Mouse (Mus musculus): Measurements from ENCODE around the gene Mef2d. TPM values are rescaled to one million over a fixed set of nuclear protein-coding genes. Genes with fewer than 3 reads are reported as not detected.
A peak's percentile ranks its signal among the peaks of the same experiment; 100 is the strongest.
"Not testable (repeated sequence)": the region's sequence is repeated elsewhere in the genome, so short reads cannot be mapped to it uniquely, and the experiment has no call there.

Mef2d gene
- polyA plus RNA-seq, 1 experiment from 2014 or later = 21.5 TPM

DNA sequence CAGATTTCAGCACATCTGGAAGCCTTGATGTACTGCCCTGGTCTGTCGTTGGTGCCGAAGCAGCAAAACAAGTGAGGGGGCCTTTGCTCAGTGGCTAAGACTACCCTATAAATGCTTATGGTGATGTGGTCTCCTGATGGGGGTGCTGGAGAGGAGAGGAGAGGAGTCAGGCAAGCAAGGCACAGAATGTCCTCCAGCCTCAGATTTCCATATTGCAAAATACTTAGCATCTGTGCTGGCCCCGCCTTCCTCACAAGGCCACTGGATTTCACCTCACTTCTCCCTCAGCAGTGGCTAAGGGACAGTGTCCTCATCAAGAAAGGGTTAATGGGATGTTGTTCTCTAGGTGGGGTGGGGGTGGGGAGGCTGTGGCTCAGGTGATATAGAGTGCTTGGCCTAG is 30.3 kb downstream of the Mef2d start:
- H3K36me3 ChIP-seq = peaks cover 74% of the 10 kb centered on the region
- H3K27ac ChIP-seq = no peak overlapping the region
- no peak for ATAC-seq (replicated peaks; ENCODE audit: low FRiP score)
- H3K9ac ChIP-seq = no peak overlapping the region
- no peaks in the 10 kb centered on the region for H3K9me3 ChIP-seq (replicated peaks)
- no peaks in the 10 kb centered on the region for H3K27me3 ChIP-seq
- H3K4me3 ChIP-seq (replicated peaks) = no peak overlapping the region
- 90% methylated on average over 3 of the region's 3 CpGs for WGBS
- no peak overlapping the region for H3K4me2 ChIP-seq
- peaks cover 6% of the 10 kb centered on the region for H3K4me1 ChIP-seq

DNA sequence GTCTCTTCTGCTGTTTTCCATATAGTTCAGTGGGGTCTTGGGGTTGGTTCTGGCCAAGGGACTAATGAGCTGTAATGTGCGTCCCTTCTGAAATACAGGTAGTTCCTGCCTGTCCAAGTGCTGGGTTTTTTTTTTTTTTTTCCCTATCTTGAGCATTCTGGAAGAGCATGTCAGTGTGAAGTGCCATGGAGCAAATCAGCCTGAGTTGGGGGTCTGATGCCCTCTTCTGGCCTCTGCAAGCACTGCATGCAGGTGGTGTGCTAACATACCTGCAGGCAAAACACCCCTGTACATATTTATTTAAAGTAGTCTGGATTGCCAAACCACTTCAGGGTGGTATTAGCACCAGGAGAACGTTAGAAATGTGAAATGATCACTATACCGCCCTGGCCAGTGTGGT is 31.2 kb downstream of the Mef2d start:
- ATAC-seq (replicated peaks; ENCODE audit: low FRiP score) = no peak
- Histone ChIP-seq H3K27ac (no peak overlapping the region), H3K4me2 (no peak overlapping the region), H3K4me3 (replicated peaks) (no peak overlapping the region), H3K9ac (no peak overlapping the region), H3K27me3 (no peaks in the 10 kb centered on the region), H3K4me1 (peaks cover 9% of the 10 kb centered on the region), H3K36me3 (peaks cover 65% of the 10 kb centered on the region), H3K9me3 (replicated peaks) (no peaks in the 10 kb centered on the region)
- WGBS = 55% methylated on average over 3 of the region's 3 CpGs

GRCm38 (mm10) chr3:88174894-88175293 is 32.7 kb downstream of the Mef2d start:
- Histone ChIP-seq H3K4me1 (peaks cover 9% of the 10 kb centered on the region), H3K9me3 (replicated peaks) (no peaks in the 10 kb centered on the region), H3K27ac (no peak overlapping the region), H3K4me2 (no peak overlapping the region), H3K9ac (no peak overlapping the region), H3K27me3 (no peaks in the 10 kb centered on the region), H3K4me3 (replicated peaks) (no peak overlapping the region), H3K36me3 (peaks cover 50% of the 10 kb centered on the region)
- 80% methylated on average over 2 of the region's 2 CpGs for WGBS
- no peak for ATAC-seq (replicated peaks; ENCODE audit: low FRiP score)

- H3K9ac ChIP-seq = peak overlapping the region; percentile 69
- no peaks in the 10 kb centered on the region for H3K9me3 ChIP-seq (replicated peaks)
- no peak for ATAC-seq (replicated peaks; ENCODE audit: low FRiP score)
- H3K27ac ChIP-seq = peak overlapping the region; percentile 99
- H3K36me3 ChIP-seq = peaks cover 29% of the 10 kb centered on the region
- WGBS = 67% methylated on average over 5 of the region's 5 CpGs
- H3K27me3 ChIP-seq = peaks cover 3% of the 10 kb centered on the region; the same call in 1 of the 2 replicates
- H3K4me3 ChIP-seq (replicated peaks) = peak overlapping the region; percentile 68
- peak overlapping the region; percentile 71 for H3K4me2 ChIP-seq
- H3K4me1 ChIP-seq = peaks cover 9% of the 10 kb centered on the region
Observed at GRCm38 (mm10) chr3:88177106-88177505, 34.9 kb downstream of the Mef2d start.

DNA sequence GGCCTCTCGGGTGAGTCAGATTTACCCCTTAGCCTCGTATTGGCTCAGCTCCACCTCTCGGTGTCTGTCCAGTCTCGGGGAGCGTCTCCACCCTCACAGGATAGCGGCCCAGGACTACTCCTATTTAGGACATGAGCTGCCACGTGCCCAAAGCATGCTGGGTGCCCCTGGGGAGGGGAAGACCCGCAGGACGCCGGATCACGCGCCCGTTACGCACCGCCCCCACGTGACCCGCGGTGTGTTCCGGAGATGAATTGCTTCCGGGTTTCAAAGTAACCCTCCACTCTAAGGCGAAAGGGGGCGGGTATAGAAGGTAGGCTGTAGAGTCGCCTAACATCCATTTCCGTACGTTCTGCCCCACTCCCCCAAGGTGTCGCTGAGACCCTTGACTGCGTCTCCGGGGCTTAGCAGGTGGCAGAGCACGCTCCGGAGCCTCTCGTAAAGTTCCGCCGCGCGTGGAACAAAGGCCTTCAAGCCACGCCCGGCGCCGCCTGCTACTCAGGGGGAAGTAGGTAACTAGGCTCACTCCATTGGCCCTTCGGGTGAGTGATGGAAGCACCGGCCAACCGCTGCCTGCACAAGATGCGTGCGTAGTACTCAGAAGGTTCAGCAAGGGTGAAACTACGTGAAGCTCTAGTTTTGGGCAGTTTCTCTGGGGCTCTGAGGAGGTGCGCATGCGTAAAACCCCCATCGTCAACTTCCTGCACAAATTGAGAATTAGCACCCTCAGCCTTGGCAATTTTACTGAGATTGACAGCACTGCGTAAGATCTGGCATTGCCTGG is 35.6 kb downstream of the Mef2d start:
- WGBS = under 1% methylated on average over 49 of the region's 49 CpGs
- peak overlapping the region; percentile 69 for H3K9ac ChIP-seq
- H3K27me3 ChIP-seq = peaks cover 3% of the 10 kb centered on the region; the same call in 1 of the 2 replicates
- peak; percentile 99 for ATAC-seq (replicated peaks; ENCODE audit: low FRiP score)
- no peaks in the 10 kb centered on the region for H3K9me3 ChIP-seq (replicated peaks)
- peak overlapping the region; percentile 99 for H3K27ac ChIP-seq
- peaks cover 9% of the 10 kb centered on the region for H3K4me1 ChIP-seq
- peak overlapping the region; percentile 71 for H3K4me2 ChIP-seq
- H3K4me3 ChIP-seq (replicated peaks) = peak overlapping the region; percentile 68
- peaks cover 23% of the 10 kb centered on the region for H3K36me3 ChIP-seq

DNA sequence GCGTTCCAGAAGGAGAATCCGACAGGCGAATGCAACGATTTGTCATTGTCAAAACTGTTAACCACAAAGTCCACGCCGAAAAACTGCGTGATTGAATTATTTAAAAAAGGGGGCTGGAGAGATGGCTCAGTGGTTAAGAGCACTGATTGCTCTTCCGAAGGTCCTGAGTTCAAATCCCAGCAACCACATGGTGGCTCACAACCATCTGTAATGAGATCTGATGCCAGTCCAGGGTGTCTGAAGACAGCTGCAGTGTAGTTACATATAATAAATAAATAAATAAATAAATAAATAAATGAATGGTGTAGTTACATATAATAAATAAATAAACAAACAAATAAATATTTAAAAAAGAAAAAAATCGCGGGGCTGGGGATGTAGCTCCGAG is 36.2 kb downstream of the Mef2d start:
- H3K9me3 ChIP-seq (replicated peaks); ATAC-seq (replicated peaks; ENCODE audit: low FRiP score); H3K27me3 ChIP-seq; H3K4me1 ChIP-seq: not testable (repeated sequence)
- Histone ChIP-seq H3K4me3 (replicated peaks) (peak overlapping the region; percentile 68), H3K4me2 (peak overlapping the region; percentile 71), H3K27ac (peak overlapping the region; percentile 99), H3K36me3 (peaks cover 17% of the 10 kb centered on the region), H3K9ac (0 out of 2 replicates have a peak overlapping the region, but pooled peaks have one; percentile 12)
- 30% methylated on average over 11 of the region's 11 CpGs for WGBS

DNA sequence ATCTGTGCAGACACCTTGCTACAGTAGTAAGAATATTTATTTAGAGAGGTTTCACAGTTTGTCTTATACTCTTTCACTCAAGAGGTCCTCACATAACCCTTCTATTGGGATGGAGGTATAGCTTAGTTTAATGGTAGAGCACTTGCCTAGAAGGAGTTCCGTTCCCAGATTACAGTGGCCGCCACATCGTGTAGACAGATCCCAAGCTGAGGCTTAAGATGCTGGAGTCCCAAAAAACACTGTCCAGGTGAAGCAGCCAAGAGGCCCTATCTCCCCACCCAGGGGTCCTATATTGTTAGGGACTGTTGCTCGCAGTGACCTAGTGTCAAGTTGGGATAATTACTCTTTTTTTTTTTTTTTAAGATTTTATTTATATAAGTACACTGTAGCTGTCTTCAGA is 36.8 kb downstream of the Mef2d start:
- no peak overlapping the region for H3K4me3 ChIP-seq (replicated peaks)
- H3K27ac ChIP-seq = no peak overlapping the region
- peaks cover 9% of the 10 kb centered on the region for H3K4me1 ChIP-seq
- no peak overlapping the region for H3K9ac ChIP-seq
- 85% methylated on average over 4 of the region's 4 CpGs for WGBS
- H3K36me3 ChIP-seq = peaks cover 10% of the 10 kb centered on the region
- H3K4me2 ChIP-seq = no peak overlapping the region
- peaks cover 7% of the 10 kb centered on the region for H3K27me3 ChIP-seq
- no peak for ATAC-seq (replicated peaks; ENCODE audit: low FRiP score)
- no peaks in the 10 kb centered on the region for H3K9me3 ChIP-seq (replicated peaks)

- no peak overlapping the region for H3K27ac ChIP-seq
- no peak for ATAC-seq (replicated peaks; ENCODE audit: low FRiP score)
- peaks cover 9% of the 10 kb centered on the region for H3K4me1 ChIP-seq
- no peak overlapping the region for H3K9ac ChIP-seq
- no peak overlapping the region for H3K4me3 ChIP-seq (replicated peaks)
- peaks cover 7% of the 10 kb centered on the region for H3K27me3 ChIP-seq
- no peaks in the 10 kb centered on the region for H3K36me3 ChIP-seq
- WGBS = 65% methylated on average over 4 of the region's 4 CpGs
- H3K9me3 ChIP-seq (replicated peaks) = no peaks in the 10 kb centered on the region
- H3K4me2 ChIP-seq = no peak overlapping the region
Observed at GRCm38 (mm10) chr3:88181374-88181773, 39.2 kb downstream of the Mef2d start.

DNA sequence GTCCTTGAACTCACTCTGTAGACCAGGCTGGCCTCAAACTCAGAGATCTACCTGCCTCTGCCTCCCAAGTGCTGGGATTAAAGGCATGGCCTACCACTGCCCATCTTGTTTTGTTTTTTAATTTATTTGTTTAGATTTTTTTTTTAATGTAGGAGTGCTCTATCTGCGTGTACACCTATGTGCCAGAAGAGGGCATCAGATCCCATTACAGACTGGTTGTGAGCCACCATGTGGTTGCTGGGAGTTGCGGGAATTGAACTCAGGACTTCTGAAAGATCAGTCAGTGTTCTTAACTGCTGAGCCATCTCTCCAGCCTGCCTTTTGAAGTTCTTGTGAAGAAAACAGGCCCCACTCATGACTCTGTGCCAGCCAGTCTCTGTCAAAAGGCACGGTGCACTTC is 44.3 kb downstream of the Mef2d start:
- Histone ChIP-seq H3K36me3 (no peaks in the 10 kb centered on the region), H3K4me1 (no peaks in the 10 kb centered on the region), H3K4me2 (no peak overlapping the region), H3K4me3 (replicated peaks) (no peak overlapping the region), H3K9ac (no peak overlapping the region), H3K27ac (no peak overlapping the region), H3K9me3 (replicated peaks) (no peaks in the 10 kb centered on the region), H3K27me3 (peaks cover 15% of the 10 kb centered on the region)
- ATAC-seq (replicated peaks; ENCODE audit: low FRiP score) = no peak
- 69% methylated on average over 3 of the region's 3 CpGs for WGBS

DNA sequence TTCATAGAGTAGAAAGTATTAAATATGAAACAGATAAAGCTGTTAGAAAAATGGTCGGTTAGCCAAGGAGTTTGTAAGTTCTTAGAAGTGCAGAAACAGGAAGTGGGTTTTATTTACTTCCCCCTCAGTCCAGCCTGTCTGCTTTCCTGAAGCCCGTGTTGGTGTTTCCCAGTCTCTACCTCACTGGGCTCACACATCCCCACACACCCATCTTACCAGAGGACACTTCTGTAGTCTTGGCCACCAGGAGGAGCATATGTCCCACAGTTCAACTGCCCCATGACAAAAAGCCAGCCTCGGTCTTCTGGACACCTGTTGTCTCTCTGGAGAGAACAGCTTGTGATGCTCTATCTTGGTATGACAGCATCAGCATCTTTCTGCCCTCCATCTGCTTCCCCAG is 49.0 kb downstream of the Mef2d start:
- no peak overlapping the region for H3K4me2 ChIP-seq
- peaks cover 53% of the 10 kb centered on the region for H3K27me3 ChIP-seq
- no peak overlapping the region for H3K27ac ChIP-seq
- no peaks in the 10 kb centered on the region for H3K9me3 ChIP-seq (replicated peaks)
- no peak overlapping the region for H3K9ac ChIP-seq
- no peak overlapping the region for H3K4me3 ChIP-seq (replicated peaks)
- no peaks in the 10 kb centered on the region for H3K36me3 ChIP-seq
- H3K4me1 ChIP-seq = no peaks in the 10 kb centered on the region
- WGBS = 24% methylated on average over 3 of the region's 3 CpGs
- ATAC-seq (replicated peaks; ENCODE audit: low FRiP score) = no peak

DNA sequence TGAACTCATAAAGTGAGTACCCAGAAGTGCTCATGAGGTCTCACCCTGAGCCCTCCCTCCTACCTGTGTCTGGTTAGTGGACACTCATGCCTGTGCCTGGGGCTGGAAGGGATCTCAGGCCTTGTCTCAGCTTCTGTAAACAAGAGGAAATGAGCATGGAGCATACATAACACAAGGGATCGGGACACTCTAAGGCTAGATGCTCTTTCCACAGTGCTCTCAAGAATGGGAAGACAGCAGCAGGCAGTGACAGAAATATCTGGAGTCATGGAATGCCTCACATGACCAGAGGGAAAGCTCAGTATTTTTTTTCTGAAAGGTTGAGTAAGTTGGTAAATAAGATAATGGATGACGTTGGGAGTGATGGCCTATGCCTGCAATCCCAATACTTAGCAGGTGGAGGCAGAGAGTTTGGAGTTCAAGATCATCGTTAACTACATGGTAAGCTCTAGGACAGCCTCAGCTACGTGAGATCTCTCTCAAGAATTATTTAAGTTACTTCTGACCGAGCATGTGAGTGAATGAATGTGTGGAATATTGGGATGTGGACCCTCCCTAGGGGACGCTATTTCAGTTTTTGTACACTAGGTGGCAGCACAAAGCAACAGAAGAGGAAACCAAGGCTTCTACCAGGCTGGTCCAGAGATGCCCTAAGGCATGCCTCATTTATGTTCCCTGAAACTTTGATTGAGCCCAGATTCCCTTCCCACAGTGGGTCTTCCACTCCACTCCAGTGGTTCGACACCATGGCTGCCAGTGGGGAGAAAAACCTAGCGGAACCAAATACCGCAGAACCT is 49.8 kb downstream of the Mef2d start:
- ATAC-seq (replicated peaks; ENCODE audit: low FRiP score) = no peak; the same call in 1 of the 2 replicates
- no peaks in the 10 kb centered on the region for H3K36me3 ChIP-seq
- WGBS = 31% methylated on average over 9 of the region's 9 CpGs

GRCm38 (mm10) chr3:88197741-88198504 is 55.8 kb downstream of the Mef2d start:
- Histone ChIP-seq H3K4me3 (replicated peaks) (no peak overlapping the region), H3K4me1 (peaks cover 11% of the 10 kb centered on the region), H3K27ac (no peak overlapping the region), H3K27me3 (peaks cover 97% of the 10 kb centered on the region), H3K9me3 (replicated peaks) (no peaks in the 10 kb centered on the region), H3K4me2 (no peak overlapping the region), H3K36me3 (no peaks in the 10 kb centered on the region), H3K9ac (no peak overlapping the region)
- no peak for ATAC-seq (replicated peaks; ENCODE audit: low FRiP score)
- 12% methylated on average over 10 of the region's 10 CpGs for WGBS

More for the DNA sequence above, 49.8 kb downstream of the Mef2d start:
- Histone ChIP-seq H3K4me2 (no peak overlapping the region), H3K27ac (no peak overlapping the region), H3K9ac (no peak overlapping the region), H3K4me3 (replicated peaks) (no peak overlapping the region), H3K9me3 (replicated peaks) (no peaks in the 10 kb centered on the region), H3K4me1 (no peaks in the 10 kb centered on the region), H3K27me3 (peaks cover 61% of the 10 kb centered on the region)
